Mouse (Mus musculus) CD8-positive naive resting alpha-beta T cell, adult 57 days (primary cell): ENCODE results near the gene Jakmip3. TPM values are rescaled to one million over a fixed set of nuclear protein-coding genes. Genes with fewer than 3 reads are reported as not detected.

Experiments used
- total RNA-seq: library from RNA; stranded (reverse); gene quantifications from one replicate; pipeline ENCODE4 v1.2.4, GENCODE M21; 2023

The Jakmip3 gene
- not detected for total RNA-seq

GRCm38 (mm10) chr7:138940612-138941461 lies at the start of gene Jakmip3:
TSS of gene Jakmip3 (plus strand) at chr7:138940730.

GRCm38 (mm10) chr7:138909277-138910192 lies 31.0 kb upstream of the Jakmip3 start, which contains the start of gene Bnip3:
TSS of gene Bnip3 (minus strand) at chr7:138909519.

GRCm38 (mm10) chr7:139085629-139086194 lies 145.2 kb downstream of the Jakmip3 start, which contains the start of gene Dpysl4:
TSS of gene Dpysl4 (plus strand) at chr7:139086001.

Other genes starting within 250 kb of the Jakmip3 start
- gene Ppp2r2d, start 94.7 kb upstream of the Jakmip3 start, total RNA-seq, result 54.1 TPM
- gene Mapk1ip1, start 94.5 kb upstream of the Jakmip3 start, total RNA-seq, result 50.9 TPM
- 3.9 TPM for gene Bnip3, start 31.2 kb upstream of the Jakmip3 start, total RNA-seq
- not detected for gene Dpysl4, start 145.3 kb downstream of the Jakmip3 start, total RNA-seq